Mouse (Mus musculus) intestine, embryonic 15.5 days (tissue): ENCODE results near the gene Runx2. TPM values are rescaled to one million over a fixed set of nuclear protein-coding genes. Genes with fewer than 3 reads are reported as not detected.
A peak's percentile ranks its signal among the peaks of the same experiment; 100 is the strongest.

ENCODE experiments used
- ATAC-seq: fragments of 200-750 bp; cut with Nextera tagmentation; 2 replicates; pipeline ENCODE4 v1.8.0; 2017; ENCODE audit warnings: moderate TSS enrichment, moderate library complexity
- H3K27ac ChIP-seq: fragments of 300-500 bp; sonication (generic); 2 replicates; pipeline ENCODE4 v1.5.1; 2015; ENCODE audit warnings: mild to moderate bottlenecking, inconsistent platforms
- H3K27me3 ChIP-seq: fragments of 300-500 bp; sonication (generic); replicated peaks from 2 replicates; pipeline ENCODE4 v1.6.1; 2015; ENCODE audit warnings: inconsistent platforms
- H3K36me3 ChIP-seq: fragments of 300-500 bp; sonication (generic); 2 replicates; pipeline ENCODE4 v1.6.1; 2015; ENCODE audit warnings: inconsistent platforms
- H3K4me1 ChIP-seq: fragments of 300-500 bp; sonication (generic); replicated peaks from 2 replicates; pipeline ENCODE4 v1.6.1; 2015; ENCODE audit warnings: inconsistent platforms
- H3K4me2 ChIP-seq: fragments of 300-500 bp; sonication (generic); replicated peaks from 2 replicates; pipeline ENCODE4 v1.6.1; 2015; ENCODE audit warnings: mild to moderate bottlenecking, inconsistent platforms
- H3K4me3 ChIP-seq: fragments of 300-500 bp; sonication (generic); replicated peaks from 2 replicates; pipeline ENCODE4 v1.5.1; 2015; ENCODE audit warnings: inconsistent platforms
- H3K9ac ChIP-seq: fragments of 300-500 bp; sonication (generic); 2 replicates; pipeline ENCODE4 v1.6.1; 2015; ENCODE audit warnings: inconsistent platforms
- H3K9me3 ChIP-seq: fragments of 300-500 bp; sonication (generic); 2 replicates; pipeline ENCODE4 v1.6.1; 2016; ENCODE audit warnings: inconsistent platforms
- WGBS: fragments of 180-500 bp; shearing (Covaris S2); methylation state at CpG from one replicate; pipeline ENCODE4 v1.1.7; 2015; 5-methylcytosine and 5-hydroxymethylcytosine counted together
- polyA plus RNA-seq: library from polyadenylated mRNA; unstranded; fragments of >200 nt; fragmentation: Nextera tagmentation; extraction: Ambion mirVana; gene quantifications from 2 replicates; pipeline ENCODE4 v1.2.1, GENCODE M21; 2015

Runx2 gene
- polyA plus RNA-seq, 1 experiment from 2014 or later, result 1.2 TPM

DNA sequence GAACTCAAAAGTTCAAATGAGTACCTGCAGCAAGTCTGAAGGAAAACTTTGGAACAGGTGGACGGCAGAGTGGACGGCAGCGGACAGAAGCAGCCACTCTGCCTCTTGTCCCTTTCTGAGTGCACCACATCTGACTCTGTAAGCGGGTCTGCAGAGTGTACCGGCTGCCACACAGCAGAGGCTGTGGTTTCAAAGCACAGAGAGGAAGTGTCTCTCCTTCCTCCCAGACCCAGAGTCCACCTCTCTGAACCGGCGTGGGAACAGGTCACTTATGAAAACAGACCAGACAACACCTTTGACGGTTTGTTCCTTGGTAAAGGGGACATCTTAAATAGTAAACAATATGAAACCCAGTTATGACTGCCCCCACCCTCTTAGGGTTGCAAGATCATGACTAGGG, 207.2 kb downstream of the Runx2 start:
- WGBS, result 85% methylated on average over 8 of the region's 8 CpGs
- Histone ChIP-seq H3K27ac (no peak overlapping the region), H3K36me3 (no peaks in the 10 kb centered on the region), H3K9me3 (no peaks in the 10 kb centered on the region), H3K4me1 (no peaks in the 10 kb centered on the region), H3K4me3 (no peak overlapping the region), H3K4me2 (no peak overlapping the region), H3K9ac (no peak overlapping the region), H3K27me3 (no peaks in the 10 kb centered on the region)
- ATAC-seq, result no peak

DNA sequence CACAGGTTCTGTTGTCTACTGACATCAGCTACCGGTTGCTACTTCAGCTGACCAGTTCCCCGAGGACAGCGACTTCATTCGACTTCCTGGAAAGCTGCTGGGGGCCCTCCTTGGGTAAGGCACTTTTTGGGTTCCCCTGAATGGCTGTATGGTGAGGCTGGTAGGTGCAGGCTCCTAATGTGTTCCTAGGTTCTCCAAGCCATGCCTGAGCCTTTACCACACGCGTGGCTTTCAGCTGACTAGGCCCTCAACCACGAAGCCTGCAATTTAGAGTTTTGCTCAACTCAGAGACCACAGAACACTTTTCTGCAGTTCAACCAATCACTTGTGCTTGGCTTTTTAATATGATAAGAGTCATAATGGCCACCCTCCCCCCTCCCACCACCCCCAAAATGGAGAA, 208.4 kb downstream of the Runx2 start:
- no peak overlapping the region for H3K27ac ChIP-seq
- no peak for ATAC-seq

DNA sequence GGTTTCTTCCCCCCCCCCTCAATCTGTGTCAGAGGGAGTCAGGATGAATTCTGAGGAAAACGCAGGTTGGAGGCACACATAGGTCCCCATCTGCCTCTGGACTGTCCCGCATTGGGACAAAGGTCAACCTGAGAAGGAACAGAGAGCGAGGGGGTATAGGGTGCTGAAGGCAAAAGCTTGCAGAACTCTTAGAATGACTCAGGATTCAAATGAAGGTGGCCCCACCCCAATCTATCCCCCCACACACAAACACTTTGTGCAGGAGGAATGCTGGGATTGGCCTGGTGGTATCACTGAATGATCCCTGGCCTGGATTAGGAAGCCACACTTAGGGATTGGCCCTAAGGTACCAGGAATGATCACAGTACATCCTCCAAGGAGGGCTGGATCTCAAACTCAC, 208.8 kb downstream of the Runx2 start:
- Histone ChIP-seq H3K27ac (no peak overlapping the region), H3K9me3 (no peaks in the 10 kb centered on the region), H3K4me1 (0 out of 2 replicates have a peak, but pooled peaks cover 3% of the 10 kb centered on the region), H3K9ac (no peak overlapping the region), H3K36me3 (no peaks in the 10 kb centered on the region), H3K4me2 (no peak overlapping the region), H3K4me3 (no peak overlapping the region), H3K27me3 (no peaks in the 10 kb centered on the region)
- WGBS, result 84% methylated on average over 3 of the region's 3 CpGs
- no peak for ATAC-seq

More for the DNA sequence above, 208.4 kb downstream of the Runx2 start:
- no peaks in the 10 kb centered on the region for H3K27me3 ChIP-seq
- no peaks in the 10 kb centered on the region for H3K9me3 ChIP-seq
- 88% methylated on average over 7 of the region's 7 CpGs for WGBS
- no peak overlapping the region for H3K9ac ChIP-seq
- H3K4me3 ChIP-seq, result no peak overlapping the region
- H3K4me2 ChIP-seq, result no peak overlapping the region
- H3K4me1 ChIP-seq, result 0 out of 2 replicates have a peak, but pooled peaks cover 3% of the 10 kb centered on the region
- H3K36me3 ChIP-seq, result no peaks in the 10 kb centered on the region

DNA sequence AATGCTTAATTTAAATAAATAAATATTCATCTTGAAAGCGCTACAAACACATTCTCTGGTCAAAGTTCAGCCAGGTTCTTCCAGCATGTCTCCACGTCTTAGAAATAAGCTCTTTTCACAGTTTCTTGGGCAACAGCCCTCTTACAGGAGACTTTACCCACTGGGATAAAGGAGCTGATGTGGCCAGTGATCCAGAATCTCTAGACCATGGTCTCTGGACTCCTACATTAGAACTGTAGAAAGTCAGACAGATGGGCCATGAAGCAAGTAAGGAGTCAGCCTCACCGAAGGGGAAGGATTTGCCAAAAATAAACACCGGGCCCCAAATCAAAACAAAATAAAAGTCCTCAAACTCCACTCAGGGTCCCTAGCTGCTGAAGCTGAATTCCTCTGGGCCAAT, 211.4 kb downstream of the Runx2 start:
- no peaks in the 10 kb centered on the region for H3K27me3 ChIP-seq
- no peak for ATAC-seq
- no peak overlapping the region for H3K4me2 ChIP-seq
- 0 out of 2 replicates have a peak, but pooled peaks cover 6% of the 10 kb centered on the region for H3K4me1 ChIP-seq
- no peak overlapping the region for H3K9ac ChIP-seq
- 67% methylated on average over 4 of the region's 4 CpGs for WGBS
- no peaks in the 10 kb centered on the region for H3K9me3 ChIP-seq
- no peak overlapping the region for H3K4me3 ChIP-seq
- no peak overlapping the region for H3K27ac ChIP-seq
- H3K36me3 ChIP-seq, result no peaks in the 10 kb centered on the region

DNA sequence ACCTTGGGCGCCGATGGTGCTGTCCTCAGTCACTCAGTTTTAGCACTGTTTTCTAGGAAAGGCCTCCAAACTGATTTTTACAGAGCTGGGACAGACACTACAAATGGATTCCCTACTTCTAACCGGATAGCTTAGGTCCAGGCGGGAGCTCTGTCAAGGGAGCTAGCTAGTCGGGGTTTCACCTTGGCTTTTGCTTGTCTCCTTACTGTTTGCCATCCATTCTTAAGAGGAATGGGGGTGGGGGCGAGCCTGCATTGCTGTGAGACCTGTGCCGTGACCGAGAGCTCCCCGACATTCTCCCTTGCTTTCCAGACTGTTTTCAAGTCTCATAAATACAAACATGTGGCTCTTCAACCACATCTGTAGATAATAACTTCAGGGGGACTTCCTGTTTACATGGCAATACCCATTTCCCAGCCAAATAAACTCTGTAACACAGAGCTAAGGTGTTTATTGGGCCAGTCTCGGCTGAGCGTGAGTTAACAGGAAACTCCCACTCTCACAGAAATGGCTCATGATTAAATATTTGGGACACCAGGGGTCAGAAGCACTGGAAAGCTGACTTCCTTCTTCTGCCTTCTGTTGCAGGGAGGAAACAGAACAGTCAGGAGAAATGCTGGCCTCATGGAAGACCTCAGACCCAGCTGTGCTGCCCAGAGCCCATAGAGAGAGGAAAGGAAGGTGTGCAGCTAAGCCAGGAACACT, 213.1 kb downstream of the Runx2 start:
- Histone ChIP-seq H3K27me3 (no peaks in the 10 kb centered on the region), H3K9me3 (no peaks in the 10 kb centered on the region), H3K4me3 (no peak overlapping the region), H3K4me1 (0 out of 2 replicates have a peak, but pooled peaks cover 6% of the 10 kb centered on the region), H3K27ac (peak overlapping the region; percentile 27; the same call in 1 of the 2 replicates), H3K36me3 (no peaks in the 10 kb centered on the region), H3K9ac (no peak overlapping the region), H3K4me2 (no peak overlapping the region)
- WGBS, result 47% methylated on average over 11 of the region's 11 CpGs
- ATAC-seq, result no peak

DNA sequence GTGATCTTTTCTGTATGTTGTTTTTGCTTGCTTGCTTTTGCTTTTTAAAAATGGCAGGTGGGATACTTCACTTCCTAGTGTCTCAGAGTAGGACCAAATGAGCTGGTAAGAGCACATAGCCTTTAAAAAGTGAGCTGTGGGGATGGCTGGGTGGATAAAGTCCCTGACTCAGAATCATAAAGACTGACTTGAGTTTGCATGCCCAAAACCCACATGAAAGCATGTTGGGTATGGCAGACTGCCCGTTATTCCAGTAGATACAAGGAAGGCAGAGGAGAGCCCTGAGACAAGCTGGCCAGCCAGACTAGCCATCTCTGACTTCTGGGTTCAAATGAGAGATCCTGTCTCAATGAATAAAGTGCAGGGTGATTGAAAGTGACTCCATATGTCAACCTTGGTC, 214.7 kb downstream of the Runx2 start:
- H3K4me2 ChIP-seq, result no peak overlapping the region
- no peak overlapping the region for H3K9ac ChIP-seq
- no peaks in the 10 kb centered on the region for H3K9me3 ChIP-seq
- no peaks in the 10 kb centered on the region for H3K27me3 ChIP-seq
- no peak overlapping the region for H3K27ac ChIP-seq
- 0 out of 2 replicates have a peak, but pooled peaks cover 6% of the 10 kb centered on the region for H3K4me1 ChIP-seq
- no peak overlapping the region for H3K4me3 ChIP-seq
- WGBS, result 86% methylated on average over 1 of the region's 1 CpGs
- H3K36me3 ChIP-seq, result no peaks in the 10 kb centered on the region
- no peak for ATAC-seq

DNA sequence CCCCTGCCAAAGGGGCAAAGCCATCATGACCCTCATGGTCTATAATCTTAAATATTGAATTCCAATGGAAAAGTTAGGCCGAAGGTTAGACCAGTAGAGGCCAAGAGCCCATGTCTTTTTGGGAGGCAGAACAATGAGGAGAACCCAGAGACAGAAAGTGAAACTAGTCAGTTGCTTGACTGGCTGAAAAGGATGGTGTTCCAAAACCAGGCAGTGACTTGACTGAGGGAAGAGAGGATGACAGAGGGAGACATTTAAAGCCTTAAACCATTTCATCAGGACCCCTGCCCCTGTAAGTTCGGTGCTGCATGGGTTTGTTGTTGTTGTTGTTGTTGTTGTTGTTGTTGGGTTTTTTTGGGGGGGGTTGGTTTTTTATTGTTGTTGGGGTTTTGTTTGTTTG, 215.5 kb downstream of the Runx2 start:
- Histone ChIP-seq H3K4me2 (no peak overlapping the region), H3K4me3 (no peak overlapping the region), H3K9me3 (no peaks in the 10 kb centered on the region), H3K4me1 (0 out of 2 replicates have a peak, but pooled peaks cover 6% of the 10 kb centered on the region), H3K9ac (no peak overlapping the region), H3K27ac (no peak overlapping the region), H3K27me3 (no peaks in the 10 kb centered on the region; the same call in 1 of the 2 replicates), H3K36me3 (no peaks in the 10 kb centered on the region)
- WGBS, result 92% methylated on average over 2 of the region's 2 CpGs
- no peak for ATAC-seq

DNA sequence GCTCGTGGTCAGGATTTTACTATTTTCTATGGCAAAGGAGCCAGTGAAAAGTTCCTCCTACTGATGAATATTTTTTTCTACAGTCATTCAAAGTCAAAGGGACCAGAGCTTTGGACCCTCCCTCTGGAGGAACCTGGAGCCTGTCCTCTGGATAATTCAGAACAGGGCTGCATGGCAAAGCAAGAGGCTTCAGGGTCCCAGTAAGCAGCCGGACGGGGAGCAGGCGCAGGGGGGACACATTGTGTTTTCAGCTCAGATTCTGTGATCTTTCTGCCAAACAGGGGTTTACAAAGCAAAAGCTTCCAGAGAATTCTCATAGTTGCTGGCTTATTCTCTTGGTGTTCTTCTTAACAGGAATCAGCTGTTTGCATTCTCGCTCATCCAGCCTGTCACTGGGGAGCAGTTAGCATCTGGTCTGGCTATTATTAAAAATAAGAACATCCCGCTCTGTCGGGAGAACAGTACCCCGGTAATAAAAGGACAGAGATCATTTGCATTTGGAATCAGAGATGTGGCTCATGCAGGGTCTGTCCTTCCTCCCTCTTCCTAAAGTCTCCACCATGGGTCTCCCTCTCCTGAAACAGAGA, 216.6 kb downstream of the Runx2 start:
- Histone ChIP-seq H3K9me3 (no peaks in the 10 kb centered on the region), H3K4me1 (0 out of 2 replicates have a peak, but pooled peaks cover 6% of the 10 kb centered on the region), H3K4me3 (no peak overlapping the region), H3K27me3 (no peaks in the 10 kb centered on the region; the same call in 1 of the 2 replicates), H3K27ac (peak overlapping the region; percentile 68), H3K4me2 (0 out of 2 replicates have a peak overlapping the region, but pooled peaks have one; percentile 6), H3K9ac (no peak overlapping the region), H3K36me3 (no peaks in the 10 kb centered on the region)
- 40% methylated on average over 8 of the region's 8 CpGs for WGBS
- ATAC-seq, result no peak

DNA sequence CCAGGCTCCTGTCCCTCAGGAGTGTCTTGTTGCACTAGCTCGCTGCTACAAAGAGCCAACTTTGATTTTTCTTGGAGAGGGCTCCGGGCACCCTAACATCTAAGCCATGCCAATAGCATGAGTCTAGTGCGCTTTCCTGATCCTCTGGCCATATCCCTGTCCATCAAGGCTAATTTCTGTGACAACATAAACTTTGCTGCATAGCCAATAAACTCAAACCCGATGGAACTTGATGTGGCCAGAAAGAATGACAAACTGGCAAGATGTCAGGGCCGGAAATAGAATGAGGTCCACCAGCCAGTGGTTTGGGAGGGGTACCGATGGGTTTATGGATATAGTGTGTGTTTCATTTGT, 221.9 kb downstream of the Runx2 start:
- H3K4me3 ChIP-seq, result no peak overlapping the region
- no peak overlapping the region for H3K27ac ChIP-seq
- no peaks in the 10 kb centered on the region for H3K4me1 ChIP-seq
- ATAC-seq, result no peak
- H3K36me3 ChIP-seq, result no peaks in the 10 kb centered on the region
- whole genome bisulfite sequencing, result 92% methylated on average over 6 of the region's 6 CpGs
- H3K9me3 ChIP-seq, result no peaks in the 10 kb centered on the region
- H3K4me2 ChIP-seq, result no peak overlapping the region
- no peaks in the 10 kb centered on the region; the same call in 1 of the 2 replicates for H3K27me3 ChIP-seq
- H3K9ac ChIP-seq, result no peak overlapping the region

DNA sequence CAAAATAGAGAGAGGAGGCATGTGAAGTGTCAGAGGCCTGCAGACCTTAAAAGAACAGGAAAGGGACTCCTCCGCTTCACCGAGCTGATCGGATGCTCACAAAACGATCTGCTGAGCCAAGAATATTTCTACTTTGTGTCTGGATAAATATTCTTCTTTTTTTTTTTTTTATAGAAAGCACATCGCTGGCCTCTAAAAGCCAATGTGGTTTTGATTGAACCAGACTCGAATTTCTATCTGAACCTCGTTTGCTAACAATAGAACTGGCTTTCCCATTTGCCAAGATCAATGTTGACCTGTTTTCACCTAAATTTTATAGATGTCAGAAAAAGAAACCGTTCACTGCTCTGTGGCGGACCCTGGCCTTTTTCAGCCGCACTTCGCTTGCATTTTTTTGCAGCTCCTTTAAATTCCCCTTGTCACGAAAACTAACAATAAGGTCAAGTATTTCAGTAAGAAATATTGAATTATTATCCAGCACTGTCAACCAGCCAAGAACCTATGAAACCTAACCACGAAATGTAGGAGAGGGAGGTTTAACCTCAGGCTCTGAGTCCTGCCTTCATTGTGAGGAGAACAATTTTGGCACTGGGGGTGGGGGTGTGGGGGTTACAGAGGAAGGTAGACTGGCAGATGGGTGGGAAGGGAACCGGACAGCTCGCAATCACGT, 222.4 kb downstream of the Runx2 start:
- Histone ChIP-seq H3K27ac (no peak overlapping the region), H3K36me3 (no peaks in the 10 kb centered on the region), H3K4me3 (no peak overlapping the region), H3K4me2 (no peak overlapping the region), H3K9ac (no peak overlapping the region), H3K9me3 (no peaks in the 10 kb centered on the region), H3K4me1 (no peaks in the 10 kb centered on the region), H3K27me3 (no peaks in the 10 kb centered on the region; the same call in 1 of the 2 replicates)
- ATAC-seq, result no peak
- 66% methylated on average over 16 of the region's 16 CpGs for WGBS

DNA sequence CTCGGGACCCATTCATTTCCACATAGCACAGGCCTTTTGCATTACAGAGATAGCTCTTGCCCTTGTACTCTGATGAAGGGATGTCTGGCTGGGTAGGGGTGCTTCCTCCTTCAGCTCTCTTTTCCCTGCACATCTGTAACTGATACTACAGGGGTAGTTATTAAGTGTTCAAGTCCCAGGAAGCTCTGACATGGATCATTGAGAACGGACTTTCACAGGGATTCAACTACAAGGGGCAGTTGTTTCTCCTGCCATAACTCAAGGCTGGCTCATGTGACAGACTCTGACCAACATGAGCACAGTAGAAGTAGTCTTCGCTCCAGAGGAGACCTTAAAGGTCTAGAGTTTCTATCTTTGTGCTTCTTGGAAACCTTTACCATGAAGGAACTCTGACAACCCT, 226.1 kb downstream of the Runx2 start:
- no peak overlapping the region for H3K9ac ChIP-seq
- no peaks in the 10 kb centered on the region for H3K36me3 ChIP-seq
- no peak overlapping the region for H3K27ac ChIP-seq
- H3K27me3 ChIP-seq, result no peaks in the 10 kb centered on the region
- WGBS, result 74% methylated on average over 3 of the region's 3 CpGs
- no peak for ATAC-seq
- H3K4me1 ChIP-seq, result no peaks in the 10 kb centered on the region
- H3K4me2 ChIP-seq, result no peak overlapping the region
- H3K9me3 ChIP-seq, result no peaks in the 10 kb centered on the region
- no peak overlapping the region for H3K4me3 ChIP-seq

DNA sequence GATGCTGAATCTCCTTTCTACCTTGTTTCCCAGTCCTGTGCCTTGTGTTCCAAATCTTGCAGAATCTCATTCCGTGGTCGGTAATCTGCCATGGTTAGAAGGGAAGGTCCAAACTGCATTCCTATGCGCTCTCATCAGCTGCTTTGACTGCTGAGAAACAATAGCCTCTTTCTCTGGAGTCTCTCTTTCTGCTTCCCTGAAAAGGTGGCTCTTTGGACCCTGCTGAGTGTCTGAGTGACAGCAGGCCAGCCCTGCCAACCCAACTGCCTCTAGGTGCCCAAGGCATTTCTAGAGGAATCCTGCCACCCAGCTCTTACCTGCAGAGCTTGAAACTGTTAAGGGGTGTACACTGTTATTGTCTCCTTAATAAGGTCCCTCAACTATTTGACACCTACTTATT, 226.6 kb downstream of the Runx2 start:
- 47% methylated on average over 3 of the region's 3 CpGs for WGBS
- Histone ChIP-seq H3K36me3 (no peaks in the 10 kb centered on the region), H3K9ac (no peak overlapping the region), H3K27me3 (no peaks in the 10 kb centered on the region), H3K9me3 (no peaks in the 10 kb centered on the region), H3K4me1 (no peaks in the 10 kb centered on the region), H3K4me2 (no peak overlapping the region), H3K27ac (no peak overlapping the region), H3K4me3 (no peak overlapping the region)
- no peak for ATAC-seq
